Mouse (Mus musculus) liver, embryonic 14.5 days (tissue): ENCODE results near the gene Bcas1.

Experiments
- CTCF ChIP-seq: IDR thresholded peaks from 2 replicates; pipeline ENCODE4 v1.5.1; 2016; ENCODE audit warnings: antibody characterized with exemption, low read depth, control low read depth
- EP300 ChIP-seq: IDR thresholded peaks from 2 replicates; pipeline ENCODE4 v1.6.1; 2016; ENCODE audit warnings: antibody characterized with exemption, low read depth

- TF ChIP-seq CTCF (no peak), EP300 (no peak)
Observed at GRCm38 (mm10) chr2:170446843-170447383, 19.3 kb upstream of the Bcas1 start.
